Mouse (Mus musculus): ENCODE data around the gene Rerg. TPM values are rescaled to one million over a fixed set of nuclear protein-coding genes. Genes with fewer than 3 reads are reported as not detected.
"Not testable (repeated sequence)": the region's sequence is repeated elsewhere in the genome, so short reads cannot be mapped to it uniquely, and the experiment has no call there.

Gene Rerg
- total RNA-seq, 2 experiments from 2014 or later, result 8.5 to 9.1 TPM

DNA sequence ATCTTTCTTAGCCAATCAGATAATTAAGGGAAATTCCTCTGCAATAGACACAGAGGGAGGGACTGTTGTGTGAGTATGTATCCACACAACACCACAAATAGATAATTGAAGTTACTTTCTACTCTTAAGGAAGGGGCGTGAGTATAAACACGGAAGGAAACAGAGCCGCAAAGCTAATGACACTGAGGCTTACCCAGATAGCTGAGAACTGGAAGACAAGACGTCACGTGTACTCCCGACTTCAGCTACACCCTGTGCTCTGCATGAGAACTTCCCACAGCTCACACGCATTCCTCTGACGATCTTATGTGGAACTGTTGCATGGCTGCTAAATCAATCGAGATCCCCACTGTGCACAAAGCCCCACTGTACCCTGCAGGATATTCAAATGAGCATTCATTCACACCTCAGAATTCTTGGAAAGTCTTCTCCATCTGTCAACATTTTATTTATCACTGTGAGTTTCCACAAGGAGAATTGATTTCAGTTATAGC lies 125.2 kb downstream of the Rerg start:
- no peak for DNase-seq (ENCODE audit: low spot score in 2 of 2)

DNA sequence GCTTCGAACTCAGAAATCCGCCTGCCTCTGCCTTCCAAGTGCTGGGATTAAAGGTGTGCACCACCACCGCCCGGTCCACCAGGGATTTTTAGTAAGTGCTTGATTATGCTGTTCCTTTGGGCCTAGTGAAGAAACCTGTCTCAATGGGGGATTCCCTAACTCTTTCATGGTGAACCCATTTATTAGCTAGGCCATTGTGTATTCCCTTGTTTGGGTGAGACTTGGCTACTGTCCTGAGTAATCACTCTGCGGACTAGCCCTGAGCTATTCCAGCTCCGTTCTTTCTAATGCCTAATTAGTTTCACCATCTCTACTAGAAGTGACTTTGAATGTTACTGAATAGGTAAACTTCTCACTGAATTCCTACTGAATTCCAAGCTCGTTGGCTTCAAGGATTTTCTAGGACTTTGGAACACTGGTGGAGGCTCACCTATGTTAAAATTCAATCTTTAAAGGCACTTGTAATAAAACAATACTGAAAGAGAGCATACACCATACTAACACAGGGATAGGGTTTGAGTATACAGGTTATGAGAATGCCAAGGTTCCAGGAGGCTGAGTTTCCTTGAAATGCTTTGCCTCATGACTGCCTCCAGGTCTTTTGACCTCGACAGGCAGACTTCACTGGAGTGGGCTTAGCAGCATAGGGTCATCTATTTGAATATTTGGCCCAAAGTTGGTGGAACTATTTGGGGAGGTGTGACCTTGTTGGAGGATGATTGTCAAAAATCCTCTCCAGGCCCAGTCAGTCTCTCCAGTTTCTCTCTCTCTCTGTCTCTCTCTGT lies 134.5 kb downstream of the Rerg start:
- intact Hi-C loops (cut with DNase I); DNase-seq (ENCODE audit: low spot score in 2 of 2): not testable (repeated sequence)

More for the DNA sequence above, 125.2 kb downstream of the Rerg start:
- intact Hi-C loops (cut with DNase I), result no loop called here

DNA sequence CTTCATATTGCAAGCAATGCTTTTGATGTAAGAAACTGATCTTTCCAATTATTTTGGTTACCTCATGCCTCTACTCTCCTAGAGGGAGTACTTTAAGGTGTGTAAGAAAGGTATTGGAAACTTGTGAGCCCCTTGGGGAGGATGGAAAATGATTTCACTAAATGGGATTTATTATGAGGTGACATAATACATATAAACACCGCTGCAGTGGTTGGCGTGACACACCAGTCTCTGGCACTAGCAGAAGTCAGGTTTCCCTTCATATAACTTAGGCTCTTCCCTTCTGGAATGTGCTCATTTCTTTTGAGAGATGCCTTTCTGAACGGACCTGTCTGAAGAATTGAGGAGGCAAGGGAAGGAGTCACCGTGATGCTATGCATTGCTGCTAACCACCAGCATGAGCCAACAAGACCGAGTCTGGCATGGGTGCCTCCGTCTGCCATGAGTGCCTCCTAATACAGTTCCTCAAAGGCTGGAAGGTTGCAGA lies 139.6 kb downstream of the Rerg start:
- intact Hi-C loops (cut with DNase I), result no loop called here
- DNase-seq (ENCODE audit: low spot score in 2 of 2), result no peak

DNA sequence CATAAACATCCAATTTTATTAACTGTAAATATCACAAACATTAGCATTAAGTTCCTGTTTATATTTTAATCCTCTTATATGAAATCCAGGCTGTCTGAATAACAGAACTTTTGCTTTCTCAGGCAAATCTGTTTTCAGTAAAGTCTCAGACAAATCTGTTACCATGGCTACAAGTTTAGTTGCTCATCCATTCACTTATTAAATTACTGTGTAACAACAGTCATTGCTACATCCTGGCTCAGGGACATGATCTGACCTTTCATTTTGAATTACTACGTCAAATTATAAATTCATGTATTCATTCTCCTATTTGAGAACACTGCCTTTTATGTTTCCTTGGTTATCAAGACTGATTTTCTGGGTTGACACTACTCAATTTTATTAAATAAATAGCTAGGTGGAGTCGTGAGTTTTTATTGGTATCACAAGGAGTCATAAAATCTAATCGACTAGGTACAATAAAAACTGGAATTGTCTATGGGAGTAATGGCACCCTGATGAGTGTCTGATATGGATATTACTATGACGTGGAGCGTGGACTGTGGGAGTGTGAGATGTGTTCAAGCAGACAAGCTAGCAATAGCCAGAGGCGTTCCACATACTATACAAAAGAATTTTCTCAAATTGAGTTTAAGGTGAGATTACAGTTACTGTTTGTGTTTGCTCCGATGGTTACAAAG lies 140.2 kb downstream of the Rerg start:
- intact Hi-C loops (cut with DNase I), result no loop called here
- no peak for DNase-seq (ENCODE audit: low spot score in 2 of 2)

DNA sequence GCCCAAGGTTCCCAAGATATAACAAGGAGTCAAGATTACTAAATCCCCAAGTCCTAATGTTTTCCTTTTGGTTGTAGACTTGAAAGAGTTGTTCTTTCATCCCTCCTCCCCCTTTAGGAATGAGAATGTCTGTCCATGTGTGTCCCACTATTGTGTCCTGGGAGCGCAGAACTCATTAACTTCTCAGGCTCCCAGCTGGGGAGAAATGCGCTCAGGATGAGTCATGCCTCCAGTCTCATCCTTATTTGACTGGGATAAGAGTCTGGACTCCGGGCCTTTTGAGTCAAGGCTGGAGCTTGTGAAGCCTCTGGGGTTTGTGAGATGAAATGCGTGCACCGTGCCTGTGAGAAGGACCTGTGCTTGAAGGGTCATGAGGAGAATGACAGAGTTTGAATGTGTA lies 144.8 kb downstream of the Rerg start:
- no peak for DNase-seq (ENCODE audit: low spot score in 2 of 2)
- intact Hi-C loops (cut with DNase I), result no loop called here

DNA sequence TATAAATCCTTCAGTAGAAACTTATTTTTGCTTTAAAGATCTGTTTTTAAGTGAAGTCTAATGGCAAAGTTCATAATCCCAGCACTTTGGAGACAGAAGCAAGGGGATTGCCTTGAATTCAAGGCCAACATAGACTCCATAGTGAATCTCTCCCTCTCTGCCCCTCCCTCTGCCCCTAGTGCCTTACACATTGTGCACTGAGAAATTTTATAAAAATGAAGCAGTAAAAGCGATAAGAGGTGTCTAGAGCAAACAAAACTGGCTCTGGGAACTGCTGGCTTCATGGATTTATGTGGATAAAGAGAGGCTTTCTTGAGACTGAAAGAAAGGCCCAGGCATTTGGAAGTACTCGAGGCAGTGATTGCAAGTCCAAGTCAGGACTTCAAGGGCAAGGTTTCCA lies 145.8 kb downstream of the Rerg start:
- DNase-seq (ENCODE audit: low spot score in 2 of 2), result no peak

DNA sequence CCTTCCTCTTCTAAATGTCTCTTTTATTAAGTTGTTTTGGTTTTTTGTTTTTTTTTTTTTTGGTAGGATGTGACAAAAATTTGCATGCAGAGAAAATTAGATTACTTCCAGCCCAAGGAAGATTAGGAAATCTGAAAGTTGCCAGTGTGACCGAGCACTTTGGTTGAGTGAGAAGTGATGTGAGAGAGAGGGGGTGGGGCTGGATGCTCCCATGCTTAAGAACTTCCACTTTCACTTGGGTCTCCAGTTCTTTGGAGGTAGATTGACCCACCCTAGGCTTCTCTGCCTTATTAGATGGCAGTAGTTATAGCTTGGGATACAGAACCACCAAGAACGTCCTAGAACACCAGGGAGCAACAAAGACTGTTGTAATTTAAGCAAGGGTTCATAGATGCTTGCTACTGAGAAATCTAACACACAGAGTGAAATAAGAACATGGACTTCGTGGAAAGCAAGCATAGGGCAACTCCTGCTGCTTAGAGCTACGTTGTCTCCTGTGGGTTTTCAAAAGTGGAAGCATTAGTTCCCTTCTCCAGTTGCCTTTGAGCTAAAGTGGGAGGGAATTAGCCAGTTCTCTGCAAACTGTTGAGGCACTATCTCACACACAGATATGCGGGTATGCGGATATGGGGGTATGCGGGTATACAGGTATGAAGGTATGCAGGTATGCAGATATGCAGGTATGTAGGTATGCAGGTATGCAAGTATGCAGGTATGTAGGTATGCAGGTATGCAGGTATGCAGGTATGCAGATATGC lies 152.9 kb downstream of the Rerg start:
- DNase-seq (ENCODE audit: low spot score in 2 of 2), result no peak
- intact Hi-C loops (cut with DNase I), result no loop called here

More for the DNA sequence above, 145.8 kb downstream of the Rerg start:
- intact Hi-C loops (cut with DNase I), result no loop called here

DNA sequence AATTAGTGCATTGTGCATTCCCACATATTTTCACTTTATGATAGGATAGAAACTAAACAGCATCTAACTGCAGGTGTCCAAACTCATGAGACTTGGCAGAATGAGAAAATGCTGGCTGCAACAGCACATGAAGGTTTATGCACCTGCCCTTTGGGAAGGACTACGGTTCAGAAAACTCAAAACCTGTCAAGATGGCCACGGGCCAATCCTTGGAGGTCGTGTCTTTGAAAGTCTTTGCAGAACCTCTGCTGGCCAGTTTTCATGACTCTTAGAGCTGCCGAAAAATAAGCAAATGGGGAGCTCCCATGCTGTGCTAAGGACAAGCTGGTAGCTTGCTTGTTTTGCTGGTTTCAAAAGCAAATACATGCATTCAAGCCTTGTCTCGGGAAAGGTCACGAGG lies 156.0 kb downstream of the Rerg start:
- intact Hi-C loops (cut with DNase I), result no loop called here
- DNase-seq (ENCODE audit: low spot score in 2 of 2), result no peak

DNA sequence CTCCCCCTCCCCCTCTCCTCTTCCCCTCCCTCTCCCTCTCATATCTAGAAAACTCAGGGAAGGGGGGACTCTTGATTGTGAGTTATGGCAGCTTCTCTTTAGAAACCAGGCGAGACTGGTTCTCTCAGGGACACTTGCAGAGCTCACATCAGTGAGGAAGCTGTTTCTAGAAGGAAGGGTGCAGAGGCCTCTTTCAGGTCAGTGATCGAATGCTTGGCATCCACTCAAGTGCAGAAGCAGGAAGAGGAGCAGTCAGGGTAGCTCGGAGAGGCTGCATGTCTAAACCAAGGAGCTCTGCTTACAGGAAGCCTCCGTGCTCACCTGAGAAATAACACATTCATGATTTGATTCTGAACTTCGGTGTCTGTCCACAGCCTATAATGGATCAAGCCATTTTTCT lies 159.1 kb downstream of the Rerg start:
- intact Hi-C loops (cut with DNase I), result no loop called here

More for the DNA sequence above, 159.1 kb downstream of the Rerg start:
- DNase-seq (ENCODE audit: low spot score in 2 of 2), result no peak

Other genes starting within 250 kb of the Rerg start
- gene Erp27, start 248.3 kb downstream of the Rerg start, total RNA-seq (2021), result not detected
- 1 to 10 TPM in 1 of 2 experiments, under 1 TPM in 1; 0.68 to 2.6 TPM for gene Pde6h, start 246.7 kb downstream of the Rerg start, total RNA-seq (2021)
- 10 to 100 TPM in 1 of 2 experiments, 1 to 10 TPM in 1; 8.9 to 11.0 TPM for gene Arhgdib, start 228.6 kb downstream of the Rerg start, total RNA-seq (2021)
- gene Ptpro, start 81.8 kb upstream of the Rerg start, total RNA-seq (2021), result 10 to 100 TPM; 24.6 to 41.4 TPM

All from left cerebral cortex, postnatal 36 days (tissue).